Mouse (Mus musculus) layer of hippocampus, postnatal 10 days (tissue): ENCODE data around the gene Kalrn. TPM values are rescaled to one million over a fixed set of nuclear protein-coding genes. Genes with fewer than 3 reads are reported as not detected.

ENCODE experiments used
- DNase-seq, 2 experiments: peaks; one replicate each; pipeline ENCODE4 v3.0.0; 2021; ENCODE audit warnings: low spot score in 2 of 2
- total RNA-seq, 2 experiments: library from RNA; stranded (reverse); gene quantifications; 2 replicates each; pipeline ENCODE4 v1.2.3; 2021

Kalrn gene
- total RNA-seq, 2 experiments from 2014 or later: 312 to 341 TPM

DNA sequence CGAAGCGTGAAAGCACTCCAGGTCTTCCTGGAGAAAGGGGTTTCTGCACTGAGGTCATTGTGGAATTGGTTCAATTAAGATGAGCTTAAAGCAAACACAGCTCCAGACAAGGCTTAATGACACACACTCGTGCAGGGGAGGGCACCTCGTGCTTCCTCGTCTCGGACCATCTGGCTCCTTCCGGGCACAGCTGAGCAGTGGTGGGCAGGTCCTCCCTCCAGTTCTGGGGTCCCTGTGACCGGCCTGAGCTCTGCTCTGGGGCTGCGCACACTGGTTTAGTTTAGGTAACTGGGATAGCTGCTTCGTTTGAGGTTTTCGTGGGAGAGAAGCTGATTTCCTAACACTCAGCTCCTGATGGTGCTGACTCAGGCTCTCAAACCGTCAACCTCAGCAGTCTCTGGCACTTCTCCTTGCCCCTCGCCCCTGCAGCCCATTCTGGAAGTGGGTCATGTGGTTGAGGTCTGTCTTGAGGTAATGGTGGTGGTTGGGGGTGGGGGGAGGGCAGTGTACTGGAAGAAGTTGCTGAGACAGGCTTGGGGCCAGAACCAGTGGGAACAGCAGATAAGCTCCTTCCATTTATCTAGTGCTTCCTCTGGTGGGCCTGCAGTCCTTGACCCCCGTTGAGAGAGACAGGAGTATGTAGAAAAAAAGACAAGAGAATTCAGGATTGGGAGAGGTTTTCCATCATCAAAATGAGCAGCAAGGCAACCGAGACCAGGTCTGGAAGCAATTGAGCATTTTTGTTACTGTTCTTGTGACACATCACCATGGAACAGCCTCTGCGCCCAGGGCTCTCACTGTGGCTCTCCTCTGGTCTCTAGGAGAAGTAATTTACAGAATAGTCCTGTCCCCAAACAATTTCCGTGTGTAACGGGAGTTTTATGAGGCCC lies 651.0 kb downstream of the Kalrn start:
- DNase-seq: no peak

DNA sequence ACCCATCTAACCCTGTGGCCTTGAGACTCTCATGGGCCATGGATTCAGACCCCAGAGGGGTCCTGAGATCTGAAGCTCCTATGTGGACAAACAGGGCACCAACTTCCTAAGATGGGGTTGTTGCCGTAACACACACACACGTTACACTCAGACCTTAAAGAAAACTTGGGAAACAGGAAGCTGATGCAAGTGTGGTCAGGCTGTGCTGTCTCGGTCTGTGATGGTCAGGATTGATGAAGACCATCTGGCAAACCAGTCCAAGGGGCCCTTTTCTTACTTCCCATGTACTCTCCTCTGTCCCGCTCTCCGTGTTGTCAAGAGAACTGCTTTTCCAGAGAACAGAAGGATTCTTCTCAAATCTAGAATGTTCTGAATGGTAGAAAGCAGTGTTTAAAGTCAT lies 651.8 kb downstream of the Kalrn start:
- no peak for DNase-seq

Other genes starting within 250 kb of the Kalrn start
- not detected for gene Ropn1, start 76.4 kb upstream of the Kalrn start, total RNA-seq
- gene Ccdc14, start 117.1 kb upstream of the Kalrn start, total RNA-seq: 1 to 10 TPM; 3.6 to 3.7 TPM
- 10 to 100 TPM in 1 of 2 experiments, 1 to 10 TPM in 1; 9.1 to 10.1 TPM for gene Mylk, start 171.7 kb upstream of the Kalrn start, total RNA-seq